Mouse (Mus musculus) layer of hippocampus, adult 9-11 months (tissue): ENCODE results near the gene Ptpn9.
"Not testable (repeated sequence)": the region's sequence is repeated elsewhere in the genome, so short reads cannot be mapped to it uniquely, and the experiment has no call there.

Experiments used
- DNase-seq: peaks from one replicate; pipeline ENCODE4 v3.0.0; 2022

Gene Ptpn9

DNA sequence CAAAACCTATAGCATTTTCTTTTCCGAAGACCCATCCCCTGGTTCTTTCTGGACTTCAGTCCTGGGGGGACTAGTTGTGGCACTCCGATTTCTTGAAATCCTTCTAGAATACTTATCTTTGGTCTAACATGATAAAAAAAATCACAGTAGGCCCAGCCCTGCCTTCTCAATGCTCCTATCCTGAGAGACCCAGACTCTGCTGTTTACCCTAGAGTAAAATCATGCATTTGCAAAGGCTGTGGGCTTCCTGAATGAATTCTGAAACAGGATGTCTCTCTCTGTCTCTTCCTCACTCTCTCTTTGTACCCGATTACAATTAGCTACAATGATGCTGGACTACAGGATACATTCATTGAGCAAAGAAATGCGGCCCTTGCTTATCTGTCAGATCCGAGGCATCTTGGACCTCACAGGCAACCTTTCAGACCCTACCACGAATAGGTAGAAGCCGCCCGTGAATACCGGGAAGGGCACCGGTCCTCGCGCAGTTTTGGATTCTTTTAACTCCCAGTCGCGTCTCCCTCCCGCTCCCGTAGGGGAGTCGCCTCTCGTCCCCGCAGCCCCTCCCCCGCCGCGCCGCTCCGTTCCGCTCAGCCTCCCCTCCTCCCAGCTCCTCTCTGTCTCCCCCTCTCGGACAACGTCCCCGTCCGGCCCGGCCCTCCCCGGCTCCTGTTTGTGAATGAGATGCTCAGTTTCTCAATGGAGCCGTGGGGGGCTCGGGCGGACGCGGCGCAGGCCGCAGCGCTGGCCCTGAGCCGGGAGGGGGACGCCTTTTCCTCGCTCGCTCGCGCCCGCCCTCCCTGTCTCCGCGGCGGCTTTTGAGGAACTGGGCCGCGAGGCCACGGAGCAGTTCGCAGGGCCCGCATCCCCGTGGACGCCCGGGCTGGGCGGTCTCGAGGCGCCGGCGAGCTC is at the start of gene Ptpn9:
Gene Ptpn9 (plus strand): TSS at position 638 of the 912 bp plus-strand sequence.
- peak; percentile 80 for DNase-seq

DNA sequence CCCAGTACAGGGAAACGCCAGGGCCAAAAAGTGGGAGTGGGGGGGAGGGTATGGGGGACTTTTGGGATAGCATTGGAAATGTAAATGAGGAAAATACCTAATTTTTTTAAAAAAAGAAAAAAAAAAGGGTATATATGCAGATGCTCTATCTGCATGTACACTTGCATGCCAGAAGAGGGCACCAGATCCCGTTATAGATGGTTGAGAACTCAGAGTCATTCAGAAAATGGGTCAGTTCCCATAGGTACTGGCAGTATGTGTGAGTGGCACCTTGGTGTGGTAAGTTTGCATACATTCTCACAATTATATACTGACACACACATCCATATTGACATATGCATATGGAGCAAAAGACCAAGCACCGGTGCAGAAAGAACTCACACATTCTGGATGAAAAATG is 47.2 kb upstream of the Ptpn9 start:
- not testable (repeated sequence) for DNase-seq

DNA sequence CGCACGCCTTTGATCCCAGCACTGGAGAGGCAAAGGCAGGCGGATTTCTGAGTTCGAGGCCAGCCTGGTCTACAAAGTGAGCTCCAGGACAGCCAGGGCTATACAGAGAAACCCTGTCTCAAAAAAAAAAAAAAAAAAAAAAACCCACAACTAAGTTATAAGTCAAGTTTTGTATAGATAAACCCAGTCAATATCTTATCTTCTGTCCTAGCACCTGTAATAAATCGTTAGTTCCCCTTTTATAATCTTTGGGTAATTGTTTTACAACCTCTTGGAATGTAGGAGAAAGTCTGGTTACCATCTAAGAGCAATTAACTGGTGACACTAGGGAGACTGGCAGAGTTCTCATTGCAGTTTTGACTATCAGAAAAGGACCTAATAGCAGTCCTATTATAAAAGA is 46.0 kb upstream of the Ptpn9 start:
- not testable (repeated sequence) for DNase-seq

GRCm38 (mm10) chr9:56949767-56950166 is 45.0 kb upstream of the Ptpn9 start:
- no peak for DNase-seq

GRCm38 (mm10) chr9:56950414-56951400 is 44.0 kb upstream of the Ptpn9 start, which contains the start of gene Snupn:
Gene Snupn, plus strand, starts transcription at chr9:56950878.
- peak; percentile 96 for DNase-seq

- no peak for DNase-seq
Observed at GRCm38 (mm10) chr9:56953562-56953961, 41.2 kb upstream of the Ptpn9 start.

DNA sequence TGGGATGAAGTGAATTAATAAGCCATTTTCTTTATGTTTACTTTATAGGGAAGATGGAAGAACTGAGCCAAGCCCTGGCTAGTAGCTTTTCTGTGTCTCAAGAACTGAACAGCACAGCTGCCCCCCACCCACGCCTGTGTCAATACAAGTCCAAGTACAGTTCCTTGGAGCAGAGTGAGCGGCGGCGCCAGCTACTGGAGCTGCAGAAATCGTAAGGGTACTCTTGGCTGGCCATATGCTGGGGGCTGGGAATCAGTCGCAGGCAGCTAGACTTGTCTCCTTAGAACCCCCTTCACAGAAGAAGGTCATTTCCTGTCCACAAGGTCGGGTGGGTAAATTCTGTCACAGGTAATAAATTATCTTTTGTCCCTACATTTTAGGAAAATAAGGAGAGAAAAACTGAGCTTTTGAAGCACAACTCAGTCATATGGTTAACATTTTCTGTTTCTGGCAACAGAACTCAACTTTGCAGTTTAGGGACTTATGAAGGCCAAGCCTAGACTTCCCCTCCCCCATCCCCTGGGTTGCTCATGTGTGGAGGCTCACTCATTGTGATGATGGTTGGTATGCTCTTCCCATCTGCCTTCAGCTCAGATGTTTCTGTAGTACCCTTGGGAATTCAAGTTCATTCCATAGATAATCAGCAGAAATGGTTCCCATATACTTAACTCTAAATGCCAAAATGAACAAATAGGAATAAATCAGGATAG is 37.6 kb upstream of the Ptpn9 start:
- DNase-seq: no peak

DNA sequence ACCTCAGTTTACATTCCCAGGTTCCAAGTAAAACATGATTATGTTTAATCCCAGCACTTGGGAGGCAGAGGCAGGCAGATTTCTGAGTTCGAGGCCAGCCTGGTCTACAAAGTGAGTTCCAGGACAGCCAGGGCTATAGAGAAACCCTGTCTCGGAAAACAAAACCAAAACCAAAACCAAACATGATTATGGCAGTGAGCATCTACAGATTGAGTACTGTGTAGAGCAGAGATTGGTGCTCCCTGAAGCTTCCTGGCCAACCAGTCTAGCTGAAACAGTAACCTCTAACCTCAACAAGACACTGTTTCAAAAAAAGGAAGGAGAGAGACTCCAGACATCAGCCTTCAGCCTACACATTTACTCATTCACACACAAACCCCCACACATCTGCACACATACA is 36.0 kb upstream of the Ptpn9 start:
- DNase-seq: no peak

GRCm38 (mm10) chr9:56961591-56961990 is 33.1 kb upstream of the Ptpn9 start:
- DNase-seq: no peak

- no peak for DNase-seq
Observed at GRCm38 (mm10) chr9:56970158-56970557, 24.6 kb upstream of the Ptpn9 start.

- DNase-seq: no peak
Observed at GRCm38 (mm10) chr9:56973960-56974524, 20.7 kb upstream of the Ptpn9 start.

DNA sequence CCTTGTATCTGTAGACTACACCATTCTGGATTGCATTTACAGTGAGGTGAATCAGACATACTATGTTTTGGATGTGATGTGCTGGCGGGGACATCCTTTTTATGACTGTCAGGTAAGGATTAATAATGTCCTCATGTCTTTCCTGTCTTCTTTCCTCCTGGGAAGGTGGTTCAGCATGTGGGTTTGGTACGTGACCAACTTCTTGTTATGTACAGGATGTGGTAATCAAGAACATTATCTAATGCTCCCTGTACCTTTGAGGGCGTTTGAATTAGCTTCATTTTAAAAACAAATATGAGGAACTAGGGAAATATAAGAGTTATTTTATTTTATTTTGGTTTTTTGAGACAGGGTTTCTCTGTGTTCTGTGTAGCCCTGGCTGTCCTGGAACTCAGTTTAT is 19.5 kb upstream of the Ptpn9 start:
- no peak for DNase-seq

DNA sequence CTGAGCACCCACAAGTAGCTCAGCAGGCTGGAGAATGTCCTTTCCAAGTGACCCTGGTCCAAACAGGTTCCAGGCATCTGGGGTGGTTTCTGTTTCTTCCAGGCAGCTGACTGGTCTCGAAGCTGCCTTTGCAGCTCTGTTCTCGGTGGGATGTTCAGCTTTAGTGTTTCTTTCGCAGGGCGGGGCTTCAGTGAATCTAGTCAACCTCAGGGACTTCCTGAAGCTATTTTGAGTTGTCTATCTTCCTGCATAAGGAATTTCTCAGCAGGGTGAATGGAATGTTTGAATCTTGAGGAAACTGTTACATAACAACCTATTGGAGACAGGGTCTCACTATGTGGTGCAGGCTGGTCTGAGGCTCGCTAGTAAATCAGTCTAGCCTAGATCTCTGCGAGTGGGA is 14.5 kb upstream of the Ptpn9 start:
- no peak for DNase-seq

- DNase-seq: no peak
Observed at GRCm38 (mm10) chr9:56981502-56981901, 13.2 kb upstream of the Ptpn9 start.

DNA sequence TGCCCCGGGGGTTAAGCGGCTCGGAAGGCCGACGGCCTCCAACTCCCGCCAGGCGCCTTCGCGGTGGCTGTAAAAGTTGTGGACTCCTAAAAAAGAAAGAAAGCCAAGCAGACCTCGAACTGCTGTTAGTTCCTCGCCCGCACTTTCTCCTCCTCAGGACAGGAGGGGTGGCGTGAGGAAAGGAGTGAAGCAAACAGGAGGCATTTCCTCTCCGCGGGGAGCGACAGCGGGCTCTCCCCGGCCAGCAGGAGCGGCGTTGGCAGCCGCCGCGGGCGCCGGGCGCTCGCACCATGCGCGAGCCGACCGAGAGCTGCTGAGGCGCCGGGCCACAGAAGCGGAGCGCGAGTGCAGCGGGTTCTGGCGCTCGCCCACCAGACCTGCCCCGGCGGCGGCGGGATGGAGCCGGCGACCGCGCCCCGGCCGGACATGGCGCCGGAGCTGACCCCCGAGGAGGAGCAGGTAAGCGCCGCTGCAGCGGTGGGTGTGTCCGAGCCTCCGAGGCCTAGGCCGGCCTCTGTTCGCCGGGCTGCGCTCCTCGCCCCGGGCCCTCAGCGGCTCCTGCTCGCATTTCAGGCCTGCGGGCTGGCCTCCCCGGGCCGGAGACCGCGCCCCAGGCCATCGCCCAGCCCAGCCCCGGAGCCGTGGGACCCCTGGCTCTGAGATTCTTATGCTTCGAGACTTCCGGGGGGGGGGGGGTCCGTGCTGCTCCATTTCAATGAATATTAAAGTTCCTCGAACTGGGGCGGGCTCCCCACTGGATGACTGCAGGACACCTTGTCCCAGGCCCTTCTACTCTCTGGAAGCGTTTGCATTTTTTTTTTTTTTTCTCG is 690 bp downstream of the Ptpn9 start:
- DNase-seq: no peak

- DNase-seq: no peak
Observed at GRCm38 (mm10) chr9:56996028-56996346, 1.3 kb downstream of the Ptpn9 start.

- DNase-seq: not testable (repeated sequence)
Observed at GRCm38 (mm10) chr9:56997206-56997605, 2.5 kb downstream of the Ptpn9 start.

DNA sequence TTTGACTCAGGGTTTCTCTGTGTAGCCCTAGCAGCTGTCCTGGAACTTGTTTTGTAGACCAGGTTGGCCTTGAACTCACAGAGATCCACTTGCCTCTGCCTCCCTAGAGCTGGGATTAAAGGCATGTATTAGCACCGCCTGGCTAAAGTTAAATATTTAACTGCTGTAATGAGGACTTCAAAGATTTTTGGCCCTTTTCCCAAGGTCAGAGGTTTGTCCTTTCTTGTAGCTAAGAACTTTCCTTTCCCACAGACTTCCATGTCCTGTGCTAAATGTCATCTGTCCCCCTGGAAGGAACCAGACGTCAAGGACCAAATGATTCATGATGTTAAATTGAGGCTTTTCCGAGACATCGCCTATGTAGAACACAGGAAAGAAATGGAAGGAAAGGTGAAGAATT is 8.3 kb downstream of the Ptpn9 start:
- DNase-seq: no peak

DNA sequence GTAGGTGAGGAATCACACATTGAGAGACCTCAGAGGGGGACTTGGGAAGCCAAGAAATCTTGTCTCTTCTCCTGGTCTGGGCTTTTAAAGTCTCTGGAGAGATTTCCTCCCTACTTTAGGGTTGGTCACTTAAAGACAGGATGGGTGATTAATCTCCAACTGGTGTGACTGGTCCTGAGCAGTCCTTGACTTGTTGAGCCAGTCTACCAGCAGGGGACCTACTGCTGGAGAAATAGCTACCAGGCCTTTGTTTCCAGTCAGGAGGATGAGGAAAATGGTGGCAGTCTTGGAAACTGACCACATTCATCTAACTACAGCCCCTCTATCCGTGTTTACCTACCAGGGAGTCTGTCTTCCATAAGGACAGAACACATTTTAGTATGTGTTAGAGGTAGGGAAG is 17.7 kb downstream of the Ptpn9 start:
- DNase-seq: no peak

DNA sequence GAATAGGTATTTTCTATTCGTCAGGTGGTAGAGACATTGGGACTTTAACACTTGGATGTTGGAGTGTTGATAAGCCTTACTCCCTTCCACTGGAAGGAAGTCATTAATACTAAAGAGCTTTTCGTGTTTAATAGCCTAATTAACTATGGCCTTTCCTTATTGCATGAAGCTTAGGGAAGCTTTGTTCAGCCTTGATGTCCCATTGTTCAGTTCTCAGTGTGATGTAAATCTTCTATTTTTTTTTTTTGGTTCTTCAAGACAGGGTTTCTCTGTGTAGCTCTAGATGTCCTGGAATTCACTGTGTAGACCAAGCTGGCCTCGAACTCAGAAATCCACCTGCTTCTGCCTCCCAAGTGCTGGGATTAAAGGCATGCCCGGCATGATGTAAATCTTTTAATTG is 18.2 kb downstream of the Ptpn9 start:
- DNase-seq: no peak

DNA sequence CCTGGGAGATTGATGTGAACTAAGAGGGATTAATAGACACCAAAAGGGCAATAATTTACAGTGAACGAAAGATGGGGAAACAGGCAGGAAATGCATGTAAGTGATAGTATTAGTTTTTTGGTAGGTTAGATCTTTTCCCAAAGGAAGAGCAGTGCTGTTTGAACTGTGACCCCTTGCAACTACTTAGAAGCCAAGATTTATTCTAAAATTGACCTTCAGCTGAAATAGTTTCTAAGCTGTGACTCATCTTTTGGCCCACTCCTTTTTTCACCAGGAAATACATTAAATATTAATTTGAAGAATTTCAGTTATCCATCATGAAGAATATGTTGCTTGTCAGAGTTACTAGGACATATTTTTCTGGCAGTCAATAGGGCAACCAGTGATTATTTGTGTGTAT is 19.0 kb downstream of the Ptpn9 start:
- DNase-seq: no peak

DNA sequence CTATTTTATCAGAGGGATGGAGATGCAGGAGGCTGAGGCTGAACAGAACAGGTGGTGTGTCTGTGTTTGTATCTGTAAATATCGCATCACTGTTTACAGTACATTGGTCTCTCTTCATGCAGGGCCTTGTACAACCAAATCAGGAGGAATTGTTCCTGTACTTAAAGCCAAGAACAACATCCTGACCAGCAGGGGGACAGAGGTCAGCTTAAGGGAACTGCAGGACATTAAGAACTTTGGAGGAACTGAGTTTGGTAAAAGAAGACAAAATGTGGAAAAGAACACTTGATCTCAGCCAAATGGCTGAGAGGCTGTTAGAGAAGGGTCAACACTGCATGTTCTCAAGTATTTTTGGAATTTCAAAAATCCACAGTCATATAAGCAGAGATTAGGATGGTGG is 20.0 kb downstream of the Ptpn9 start:
- no peak for DNase-seq
